Mouse (Mus musculus): ENCODE results near the gene Cfi.

- TF ChIP-seq CTCF (IDR thresholded peaks at IDR 0.05; ENCODE audit: low read depth) (no peak), EP300 (IDR thresholded peaks at IDR 0.05; ENCODE audit: low read depth) (no peak)
Measured at GRCm38 (mm10) chr3:129896591-129896990, 60.9 kb downstream of the Cfi start.

Measured in heart, postnatal 0 days (tissue).